Mouse (Mus musculus) CD4-positive, CD25-positive, alpha-beta regulatory T cell, adult 2 months (primary cell): ENCODE measurements at regions not wholly inside any gene's neighbourhood (a gene's known extent, or its start where the extent isn't known, plus 50 kb on each side); places are given as distances from the start of the nearest gene placed in this dataset.

Source experiments
- DNase-seq: peaks from one replicate; pipeline ENCODE4 v3.0.0-alpha.2; 2012; ENCODE audit warnings: low read depth, low spot score

- peak; percentile 35 for DNase-seq
Measured at GRCm38 (mm10) chr5:62939050-62939449, 125.4 kb downstream of the Dthd1 start.
